Mouse (Mus musculus) midbrain, embryonic 15.5 days (tissue): Measurements from ENCODE around the gene Fbln5. TPM values are rescaled to one million over a fixed set of nuclear protein-coding genes. Genes with fewer than 3 reads are reported as not detected.

Source experiments
- ATAC-seq: fragments of 200-750 bp; cut with Nextera tagmentation; replicated peaks from 2 replicates; pipeline ENCODE4 v1.8.0; 2017; ENCODE audit warnings: moderate TSS enrichment
- H3K27ac ChIP-seq: fragments of 300-500 bp; sonication (generic); 2 replicates; pipeline ENCODE4 v1.5.1; 2015; ENCODE audit warnings: mild to moderate bottlenecking, inconsistent platforms
- H3K27me3 ChIP-seq: fragments of 300-500 bp; sonication (generic); replicated peaks from 2 replicates; pipeline ENCODE4 v1.6.1; 2015; ENCODE audit warnings: inconsistent platforms
- H3K36me3 ChIP-seq: fragments of 300-500 bp; sonication (generic); replicated peaks from 2 replicates; pipeline ENCODE4 v1.6.1; 2015; ENCODE audit warnings: inconsistent platforms
- H3K4me1 ChIP-seq: fragments of 300-500 bp; sonication (generic); 2 replicates; pipeline ENCODE4 v1.6.1; 2015; ENCODE audit warnings: inconsistent platforms
- H3K4me2 ChIP-seq: fragments of 300-500 bp; sonication (generic); 2 replicates; pipeline ENCODE4 v1.6.1; 2015; ENCODE audit warnings: inconsistent platforms, mild to moderate bottlenecking, moderate library complexity
- H3K4me3 ChIP-seq: fragments of 300-500 bp; sonication (generic); 2 replicates; pipeline ENCODE4 v1.5.1; 2015; ENCODE audit warnings: mild to moderate bottlenecking, inconsistent platforms
- H3K9ac ChIP-seq: fragments of 300-500 bp; sonication (generic); 2 replicates; pipeline ENCODE4 v1.6.1; 2015; ENCODE audit warnings: mild to moderate bottlenecking, inconsistent platforms
- H3K9me3 ChIP-seq: fragments of 300-500 bp; sonication (generic); 2 replicates; pipeline ENCODE4 v1.6.1; 2016; ENCODE audit warnings: inconsistent platforms
- WGBS: fragments of 180-500 bp; shearing (Covaris S2); methylation state at CpG from one replicate; pipeline ENCODE4 v1.1.7; 2015; ENCODE audit warnings: mixed read lengths; 5-methylcytosine and 5-hydroxymethylcytosine counted together
- polyA plus RNA-seq: library from polyadenylated mRNA; unstranded; fragments of >200 nt; fragmentation: Nextera tagmentation; extraction: Ambion mirVana; gene quantifications from 2 replicates; pipeline ENCODE4 v1.2.1, GENCODE M21; 2015

Fbln5 gene
- polyA plus RNA-seq, 1 experiment from 2014 or later: 10.1 TPM

DNA sequence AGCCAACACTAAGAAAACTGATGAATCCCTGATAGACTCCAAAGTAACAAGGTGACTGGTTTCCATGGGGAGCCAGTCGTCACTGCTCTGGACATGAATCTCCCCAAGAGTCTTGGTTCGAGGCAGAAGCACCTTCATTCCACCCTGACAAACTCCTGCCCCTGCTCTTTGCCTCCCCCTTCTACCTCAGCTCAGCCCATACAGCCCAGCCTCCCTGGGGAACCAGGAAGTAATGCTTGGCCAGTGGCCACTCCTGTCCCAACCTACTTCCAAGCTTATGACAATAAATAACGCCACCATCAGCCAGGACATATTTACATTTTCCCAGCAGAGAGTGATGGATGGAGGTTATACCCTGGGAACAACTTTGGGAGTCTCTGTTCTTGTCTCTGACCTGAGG lies 45.9 kb downstream of the Fbln5 start:
- no peak overlapping the region for H3K9ac ChIP-seq
- H3K27me3 ChIP-seq: no peaks in the 10 kb centered on the region
- H3K4me1 ChIP-seq: no peaks in the 10 kb centered on the region
- no peaks in the 10 kb centered on the region for H3K9me3 ChIP-seq
- H3K27ac ChIP-seq: no peak overlapping the region
- H3K36me3 ChIP-seq: no peaks in the 10 kb centered on the region
- WGBS: 70% methylated on average over 3 of the region's 3 CpGs
- H3K4me2 ChIP-seq: no peak overlapping the region
- ATAC-seq: no peak
- no peak overlapping the region for H3K4me3 ChIP-seq

- Histone ChIP-seq H3K36me3 (no peaks in the 10 kb centered on the region), H3K9me3 (no peaks in the 10 kb centered on the region), H3K4me2 (no peak overlapping the region), H3K4me1 (no peaks in the 10 kb centered on the region), H3K4me3 (no peak overlapping the region), H3K27me3 (no peaks in the 10 kb centered on the region), H3K27ac (no peak overlapping the region), H3K9ac (no peak overlapping the region)
- ATAC-seq: no peak
- WGBS: 91% methylated on average over 5 of the region's 5 CpGs
These were observed 48.4 kb downstream of the Fbln5 start for GRCm38 (mm10) chr12:101770283-101771015.

GRCm38 (mm10) chr12:101767306-101768053 lies 51.4 kb downstream of the Fbln5 start:
- H3K4me1 ChIP-seq: no peaks in the 10 kb centered on the region
- no peaks in the 10 kb centered on the region for H3K36me3 ChIP-seq
- H3K9me3 ChIP-seq: no peaks in the 10 kb centered on the region
- 60% methylated on average over 9 of the region's 9 CpGs for WGBS
- H3K9ac ChIP-seq: no peak overlapping the region
- no peaks in the 10 kb centered on the region for H3K27me3 ChIP-seq
- H3K27ac ChIP-seq: no peak overlapping the region
- ATAC-seq: no peak
- H3K4me3 ChIP-seq: no peak overlapping the region
- H3K4me2 ChIP-seq: no peak overlapping the region

DNA sequence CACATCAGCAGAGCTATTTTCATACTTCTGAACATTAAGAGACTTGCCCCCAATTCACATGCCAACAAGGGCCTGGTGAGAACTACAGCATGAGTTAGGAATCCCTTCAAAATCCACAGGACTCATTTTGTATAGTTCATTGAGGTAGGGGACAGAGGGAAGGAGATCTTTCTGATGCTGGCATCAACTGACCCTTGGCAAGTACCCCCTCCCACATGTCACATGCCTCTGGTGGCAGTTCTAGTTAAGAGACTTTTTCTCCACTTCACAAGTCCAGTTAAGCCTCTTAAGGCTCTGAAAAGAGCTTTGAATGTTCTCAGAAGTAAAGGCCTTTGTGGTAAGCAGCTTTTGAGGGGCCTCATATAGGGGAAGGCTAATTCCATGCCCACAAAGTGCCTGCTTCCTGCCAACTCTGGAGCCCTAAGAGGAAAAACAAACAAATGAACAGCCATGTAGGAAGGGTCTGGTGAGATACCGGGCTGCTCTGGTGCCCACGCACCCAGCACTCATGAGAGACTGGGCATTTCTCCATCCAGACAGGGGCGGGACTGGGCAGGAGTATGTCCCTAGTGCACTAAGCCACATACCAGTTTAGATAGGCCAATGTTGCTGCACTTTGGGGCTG lies 52.5 kb downstream of the Fbln5 start:
- Histone ChIP-seq H3K36me3 (no peaks in the 10 kb centered on the region), H3K4me1 (no peaks in the 10 kb centered on the region), H3K27me3 (no peaks in the 10 kb centered on the region), H3K4me3 (no peak overlapping the region), H3K9me3 (no peaks in the 10 kb centered on the region), H3K4me2 (no peak overlapping the region), H3K9ac (no peak overlapping the region), H3K27ac (no peak overlapping the region)
- peak; percentile 74 for ATAC-seq
- 45% methylated on average over 3 of the region's 3 CpGs for WGBS

DNA sequence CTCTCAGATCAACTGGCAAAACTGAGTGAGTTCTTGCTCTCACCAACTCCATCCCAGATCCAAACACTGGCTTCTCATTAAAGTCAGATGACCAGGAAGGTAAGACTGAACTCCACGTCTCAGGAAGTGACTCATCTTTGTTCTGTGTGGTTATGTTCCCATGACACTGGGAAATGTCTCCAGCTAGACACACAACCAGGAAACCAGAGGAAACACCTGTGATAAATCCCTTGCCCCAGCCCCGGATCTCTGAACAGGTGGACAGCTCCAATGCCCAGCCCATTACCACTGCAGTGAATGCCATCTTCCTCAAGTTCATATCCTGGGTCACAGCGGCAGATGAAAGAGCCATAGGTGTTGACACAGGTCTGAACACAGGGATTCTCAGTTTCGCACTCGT lies 54.0 kb downstream of the Fbln5 start:
- Histone ChIP-seq H3K9ac (no peak overlapping the region), H3K27ac (no peak overlapping the region), H3K4me1 (no peaks in the 10 kb centered on the region), H3K36me3 (no peaks in the 10 kb centered on the region), H3K27me3 (no peaks in the 10 kb centered on the region), H3K4me3 (no peak overlapping the region), H3K9me3 (no peaks in the 10 kb centered on the region), H3K4me2 (no peak overlapping the region)
- no peak for ATAC-seq
- WGBS: 88% methylated on average over 5 of the region's 5 CpGs

DNA sequence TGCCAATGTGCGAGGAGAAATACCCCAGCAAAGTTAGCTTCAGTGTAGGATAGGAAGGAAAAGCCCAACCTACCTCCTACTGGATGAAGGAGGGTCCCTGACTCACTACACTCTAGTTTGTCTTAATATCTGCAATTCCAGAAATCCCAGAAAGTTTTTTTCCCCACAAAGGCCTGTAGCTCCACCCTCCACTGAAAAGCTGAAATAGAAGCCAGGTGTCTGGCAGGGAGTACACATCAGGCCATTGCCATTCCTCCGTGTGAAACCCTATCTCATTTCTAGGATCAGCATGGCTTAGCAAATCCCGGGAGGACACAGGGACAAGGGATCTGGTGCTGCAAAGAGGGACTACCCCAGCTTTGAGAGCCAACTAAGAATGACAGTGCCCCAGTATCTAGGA lies 55.8 kb downstream of the Fbln5 start:
- H3K27me3 ChIP-seq: no peaks in the 10 kb centered on the region
- ATAC-seq: no peak
- 73% methylated on average over 3 of the region's 3 CpGs for WGBS
- H3K9me3 ChIP-seq: no peaks in the 10 kb centered on the region
- H3K27ac ChIP-seq: no peak overlapping the region
- H3K4me1 ChIP-seq: no peaks in the 10 kb centered on the region
- H3K4me2 ChIP-seq: no peak overlapping the region
- no peak overlapping the region for H3K9ac ChIP-seq
- no peak overlapping the region for H3K4me3 ChIP-seq
- no peaks in the 10 kb centered on the region for H3K36me3 ChIP-seq

DNA sequence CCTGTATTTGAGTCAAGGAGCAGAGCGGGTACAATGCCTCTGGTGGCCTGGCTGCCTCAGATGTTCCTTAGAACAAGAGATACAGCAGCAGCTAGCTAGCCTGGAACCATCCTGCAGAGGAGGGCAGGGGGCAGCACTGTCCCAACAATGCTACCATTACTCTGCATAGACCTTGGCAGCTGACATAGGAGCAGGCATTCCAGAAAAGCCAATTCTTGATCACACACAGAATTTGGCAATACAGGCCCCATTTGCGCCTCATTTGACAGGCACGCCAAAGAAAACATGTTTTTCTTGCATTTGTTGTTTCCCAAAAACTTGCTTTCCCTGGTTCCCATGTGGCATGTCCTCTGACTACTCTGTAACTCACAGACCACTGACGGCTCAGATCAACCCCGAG lies 56.8 kb downstream of the Fbln5 start:
- no peaks in the 10 kb centered on the region for H3K4me1 ChIP-seq
- no peaks in the 10 kb centered on the region for H3K9me3 ChIP-seq
- WGBS: 97% methylated on average over 5 of the region's 5 CpGs
- H3K27ac ChIP-seq: no peak overlapping the region
- H3K4me3 ChIP-seq: no peak overlapping the region
- no peaks in the 10 kb centered on the region for H3K36me3 ChIP-seq
- no peak for ATAC-seq
- H3K27me3 ChIP-seq: no peaks in the 10 kb centered on the region
- no peak overlapping the region for H3K9ac ChIP-seq
- H3K4me2 ChIP-seq: no peak overlapping the region

- no peak overlapping the region for H3K4me3 ChIP-seq
- no peaks in the 10 kb centered on the region for H3K27me3 ChIP-seq
- H3K36me3 ChIP-seq: no peaks in the 10 kb centered on the region
- H3K4me1 ChIP-seq: no peaks in the 10 kb centered on the region
- no peaks in the 10 kb centered on the region for H3K9me3 ChIP-seq
- no peak overlapping the region for H3K27ac ChIP-seq
- no peak overlapping the region for H3K4me2 ChIP-seq
- ATAC-seq: no peak
- 76% methylated on average over 6 of the region's 6 CpGs for WGBS
- H3K9ac ChIP-seq: no peak overlapping the region
These were observed 59.3 kb downstream of the Fbln5 start for GRCm38 (mm10) chr12:101759440-101760045.

DNA sequence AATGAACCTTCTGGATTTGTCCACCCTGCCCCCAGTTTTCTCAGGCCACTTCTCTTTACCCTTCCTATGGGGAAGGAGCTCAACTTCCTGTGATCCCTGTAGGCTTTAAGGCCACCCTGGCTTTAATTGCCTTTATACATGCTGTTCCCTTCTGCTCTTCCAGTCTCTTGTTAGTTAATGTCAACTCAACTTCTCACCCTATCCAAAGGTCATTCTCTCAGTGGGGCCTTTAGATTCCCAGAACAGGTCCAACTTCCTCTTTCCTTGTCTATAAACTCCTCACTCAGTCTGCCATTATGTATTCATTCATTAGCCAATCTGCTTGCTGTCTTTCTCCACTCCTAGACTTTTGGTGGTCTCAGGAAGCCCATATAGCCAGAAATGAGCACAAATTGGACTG lies 60.2 kb downstream of the Fbln5 start:
- H3K36me3 ChIP-seq: no peaks in the 10 kb centered on the region
- H3K9ac ChIP-seq: no peak overlapping the region
- no peak overlapping the region for H3K27ac ChIP-seq
- H3K4me1 ChIP-seq: no peaks in the 10 kb centered on the region
- no peak overlapping the region for H3K4me2 ChIP-seq
- H3K9me3 ChIP-seq: no peaks in the 10 kb centered on the region
- no peak overlapping the region for H3K4me3 ChIP-seq
- no peaks in the 10 kb centered on the region for H3K27me3 ChIP-seq
- no peak for ATAC-seq

GRCm38 (mm10) chr12:101742375-101742774 lies 76.5 kb downstream of the Fbln5 start:
- Histone ChIP-seq H3K4me1 (no peaks in the 10 kb centered on the region), H3K4me2 (no peak overlapping the region), H3K4me3 (no peak overlapping the region), H3K36me3 (no peaks in the 10 kb centered on the region), H3K9ac (no peak overlapping the region), H3K27me3 (no peaks in the 10 kb centered on the region), H3K27ac (no peak overlapping the region), H3K9me3 (no peaks in the 10 kb centered on the region)
- 45% methylated on average over 2 of the region's 2 CpGs for WGBS
- ATAC-seq: no peak

GRCm38 (mm10) chr12:101740486-101740885 lies 78.4 kb downstream of the Fbln5 start:
- Histone ChIP-seq H3K27me3 (no peaks in the 10 kb centered on the region), H3K4me1 (no peaks in the 10 kb centered on the region), H3K27ac (no peak overlapping the region), H3K9me3 (no peaks in the 10 kb centered on the region), H3K36me3 (no peaks in the 10 kb centered on the region), H3K4me3 (no peak overlapping the region), H3K4me2 (no peak overlapping the region), H3K9ac (no peak overlapping the region)
- ATAC-seq: no peak
- 69% methylated on average over 2 of the region's 2 CpGs for WGBS

DNA sequence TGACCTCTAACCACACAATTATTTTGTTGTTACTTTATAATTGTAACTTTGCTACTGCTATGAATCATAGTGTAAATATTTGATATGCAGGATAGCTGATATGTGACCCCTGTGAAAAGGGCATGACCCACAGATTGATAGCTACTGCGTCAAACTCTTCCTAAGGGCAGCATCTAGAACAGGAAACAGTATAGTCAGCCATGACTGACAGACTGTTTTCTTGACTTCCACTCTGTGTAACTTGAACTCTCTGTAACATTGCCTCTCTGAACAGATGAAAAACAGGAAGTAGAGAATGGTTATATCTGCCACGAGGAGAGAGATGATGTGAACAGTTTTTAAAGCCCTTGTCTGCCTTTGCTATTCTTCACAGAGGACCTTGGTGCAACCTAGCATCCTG lies 78.8 kb downstream of the Fbln5 start:
- 79% methylated on average over 2 of the region's 2 CpGs for WGBS
- no peak overlapping the region for H3K4me2 ChIP-seq
- H3K4me3 ChIP-seq: no peak overlapping the region
- no peak for ATAC-seq
- H3K36me3 ChIP-seq: no peaks in the 10 kb centered on the region
- H3K9me3 ChIP-seq: no peaks in the 10 kb centered on the region
- H3K27me3 ChIP-seq: no peaks in the 10 kb centered on the region
- no peaks in the 10 kb centered on the region for H3K4me1 ChIP-seq
- no peak overlapping the region for H3K9ac ChIP-seq
- H3K27ac ChIP-seq: no peak overlapping the region
